Mouse (Mus musculus): ENCODE data around the gene Sf3b2. TPM values are rescaled to one million over a fixed set of nuclear protein-coding genes. Genes with fewer than 3 reads are reported as not detected.

The Sf3b2 gene
- 100 to 1,000 TPM; 188 to 203 TPM for total RNA-seq (2021)

GRCm38 (mm10) chr19:5294972-5295735 lies at the start of gene Sf3b2:
Gene Sf3b2 (minus strand): TSS chr19:5295455.
- intact Hi-C loops (cut with DNase I) = no loop called here
- DNase-seq = peak; percentile 99

- intact Hi-C loops (cut with DNase I) = no loop called here
- DNase-seq = no peak
Observed at GRCm38 (mm10) chr19:5341360-5341759, 46.1 kb upstream of the Sf3b2 start.

DNA sequence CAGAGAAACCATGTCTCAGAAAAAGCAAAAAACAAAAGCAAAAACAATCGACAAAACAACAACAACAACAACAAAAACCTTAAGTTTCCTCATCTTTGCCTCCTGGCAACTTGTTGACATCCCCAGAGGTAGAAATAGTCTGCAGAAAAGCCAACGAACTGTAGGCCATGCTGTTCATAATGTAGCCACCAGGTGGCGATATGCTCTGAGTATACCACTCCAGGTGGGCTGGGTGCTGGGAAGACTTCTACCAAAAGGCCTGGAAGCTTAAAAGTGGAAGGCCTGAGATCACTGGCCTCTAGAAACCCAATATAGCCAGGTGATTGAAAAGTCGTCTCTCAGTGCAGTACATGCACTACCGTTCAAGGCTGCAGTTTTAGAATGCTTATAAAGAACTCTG lies 42.7 kb upstream of the Sf3b2 start:
- intact Hi-C loops (cut with DNase I) = no loop called here
- DNase-seq = peak; percentile 74

DNA sequence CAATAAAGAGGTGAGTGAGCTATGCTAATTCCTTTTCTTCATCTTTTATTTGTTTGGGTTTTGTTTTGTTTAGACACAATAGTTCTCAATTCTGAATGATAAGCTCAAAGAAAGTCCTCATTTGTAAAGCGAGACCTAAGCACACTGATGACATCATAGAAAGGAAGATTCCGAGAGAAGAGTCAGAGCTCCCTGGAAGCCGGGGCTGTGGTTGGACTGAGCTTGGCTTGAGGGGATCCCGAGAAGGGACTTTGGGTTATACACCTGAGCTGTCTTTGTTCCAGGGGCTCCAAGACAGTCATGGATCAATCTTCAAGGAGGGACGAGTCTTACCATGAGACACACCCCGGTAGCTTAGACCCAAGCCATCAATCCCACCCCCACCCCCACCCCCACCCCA lies 40.2 kb upstream of the Sf3b2 start, which contains the start of gene Catsper1:
TSS of gene Catsper1 (plus strand) at position 301 of the 400 bp plus-strand sequence.
- intact Hi-C loops (cut with DNase I) = no loop called here
- no peak for DNase-seq

DNA sequence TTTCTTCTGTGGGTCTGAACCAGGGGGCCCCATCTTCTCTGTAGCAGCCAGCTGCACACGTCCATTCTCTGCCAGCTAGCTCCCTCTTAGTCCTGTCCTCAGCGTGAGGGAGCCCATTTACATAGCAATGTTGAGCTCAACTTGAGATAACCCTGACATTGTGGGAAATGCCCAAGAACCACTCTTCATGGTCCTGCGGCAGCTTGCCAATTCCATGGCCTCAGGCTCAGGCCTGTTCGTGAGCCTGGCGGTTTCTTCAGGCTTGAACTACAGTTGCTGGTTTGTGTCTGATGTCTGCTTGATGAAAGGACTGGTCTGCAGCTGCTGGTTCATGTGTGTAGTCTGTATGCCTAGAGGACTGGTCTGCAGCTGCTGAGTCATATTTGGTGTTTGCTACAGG lies 39.5 kb upstream of the Sf3b2 start:
- no peak for DNase-seq
- intact Hi-C loops (cut with DNase I) = no loop called here

DNA sequence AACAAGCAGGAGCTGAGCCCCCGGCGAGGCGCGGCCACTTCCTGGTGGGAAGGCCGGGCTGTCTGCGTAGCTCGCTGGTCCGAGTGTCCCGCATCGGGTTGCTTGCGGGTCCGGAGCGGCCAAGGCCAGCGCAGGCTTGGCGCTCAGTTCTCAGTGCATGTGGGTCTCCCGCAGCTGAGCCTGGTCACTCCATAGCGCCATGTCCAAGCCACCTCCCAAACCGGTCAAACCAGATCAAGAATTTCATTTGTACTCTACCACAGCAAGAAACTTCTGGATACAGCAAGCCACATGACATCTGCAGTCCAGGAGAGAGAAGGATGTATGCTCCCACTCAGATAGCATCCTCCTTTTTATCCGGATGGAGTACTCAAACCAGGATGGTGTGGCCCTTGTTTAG lies 32.7 kb upstream of the Sf3b2 start:
- intact Hi-C loops (cut with DNase I) = no loop called here
- no peak for DNase-seq

- DNase-seq = no peak
- intact Hi-C loops (cut with DNase I) = no loop called here
Observed at GRCm38 (mm10) chr19:5323801-5324200, 28.5 kb upstream of the Sf3b2 start.

GRCm38 (mm10) chr19:5313189-5313588 lies 17.9 kb upstream of the Sf3b2 start:
- intact Hi-C loops (cut with DNase I) = no loop called here
- no peak for DNase-seq

DNA sequence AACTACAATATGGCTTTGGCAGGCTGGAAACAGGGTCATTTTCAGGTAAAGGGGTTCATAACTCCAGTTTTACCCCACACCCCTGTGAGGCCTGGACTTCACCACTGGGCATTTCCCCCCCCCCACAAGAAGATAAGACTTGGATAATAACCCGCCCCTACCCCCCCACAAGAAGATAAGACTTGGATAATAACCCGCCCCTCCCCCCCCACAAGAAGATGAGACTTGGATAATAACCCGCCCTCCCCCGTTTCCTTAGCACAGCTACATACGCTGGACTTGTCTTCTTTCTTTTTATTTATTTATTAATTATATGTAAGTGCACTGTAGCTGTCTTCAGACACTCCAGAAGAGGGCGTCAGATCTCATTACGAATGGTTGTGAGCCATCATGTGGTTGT lies 13.8 kb upstream of the Sf3b2 start:
- intact Hi-C loops (cut with DNase I) = loop anchor here (5.0 kb wide), 1 partner anchor 38 kb away; the partner anchor contains the start of gene Cst6
- DNase-seq = no peak

- intact Hi-C loops (cut with DNase I) = loop anchor here (5.0 kb wide), 1 partner anchor 40 kb away; the partner anchor contains the start of gene Cst6
- DNase-seq = peak; percentile 48
Observed at GRCm38 (mm10) chr19:5306968-5307734, 11.9 kb upstream of the Sf3b2 start.

GRCm38 (mm10) chr19:5306279-5306678 lies 11.0 kb upstream of the Sf3b2 start:
- intact Hi-C loops (cut with DNase I) = loop anchor here (5.0 kb wide), 1 partner anchor 41 kb away; the partner anchor contains the start of gene Cst6
- peak; percentile 19 for DNase-seq

GRCm38 (mm10) chr19:5302455-5302854 lies 7.2 kb upstream of the Sf3b2 start:
- intact Hi-C loops (cut with DNase I) = no loop called here
- peak; percentile 63 for DNase-seq

GRCm38 (mm10) chr19:5300588-5300987 lies 5.3 kb upstream of the Sf3b2 start:
- DNase-seq = no peak
- intact Hi-C loops (cut with DNase I) = no loop called here

DNA sequence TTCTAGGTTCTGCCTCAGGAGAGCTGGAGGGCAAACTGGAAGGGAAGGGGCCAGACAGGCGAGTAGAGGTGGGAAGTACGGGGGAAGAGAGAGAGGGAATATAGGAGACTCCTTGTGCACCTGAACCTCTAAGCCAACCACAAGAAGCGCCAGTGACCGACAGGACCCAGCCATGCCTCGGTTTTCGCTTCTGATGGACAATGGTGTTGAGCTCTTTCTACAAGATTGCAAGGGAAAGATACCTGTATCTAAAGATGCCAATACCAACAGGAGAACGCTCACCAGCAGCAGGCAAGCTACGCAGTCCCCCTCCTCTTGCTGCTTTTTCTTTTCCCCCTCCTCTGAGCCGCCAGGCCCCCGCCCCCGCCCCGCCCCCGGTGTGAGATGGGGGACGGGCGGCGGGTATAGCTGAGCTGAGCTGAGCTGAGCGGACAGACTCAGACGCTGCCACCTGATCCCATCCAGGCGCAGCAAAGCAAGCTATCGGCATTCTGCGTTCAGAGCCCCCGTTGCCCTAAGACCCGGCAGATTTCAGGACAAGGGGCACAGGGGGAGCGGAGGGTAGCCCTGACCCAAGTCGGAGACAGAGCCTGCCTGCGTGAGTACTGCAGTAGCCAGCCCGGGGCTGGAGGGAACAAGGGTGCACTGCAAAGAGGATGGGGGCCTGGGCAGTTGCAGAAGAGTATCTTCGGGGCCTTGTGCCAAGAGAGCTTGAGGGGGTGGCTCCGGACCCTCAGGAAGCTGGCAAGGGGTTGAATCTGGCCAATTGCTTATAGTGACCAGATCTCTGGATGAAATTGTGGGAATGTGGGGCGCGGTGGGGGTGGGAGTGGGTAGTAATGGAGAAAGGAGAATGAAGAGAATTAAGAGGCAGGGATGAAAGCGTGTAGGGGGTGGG lies 2.9 kb upstream of the Sf3b2 start, which contains the start of gene Gal3st3:
TSS of gene Gal3st3 (plus strand) at position 429 of the 898 bp plus-strand sequence.
- intact Hi-C loops (cut with DNase I) = no loop called here

GRCm38 (mm10) chr19:5296630-5297029 lies 1.4 kb upstream of the Sf3b2 start:
- DNase-seq = no peak
- intact Hi-C loops (cut with DNase I) = no loop called here

More for the DNA sequence above, 2.9 kb upstream of the Sf3b2 start, which contains the start of gene Gal3st3:
- peak; percentile 67 for DNase-seq

GRCm38 (mm10) chr19:5295736-5296075 lies 451 bp upstream of the Sf3b2 start:
- DNase-seq = no peak
- intact Hi-C loops (cut with DNase I) = no loop called here

- intact Hi-C loops (cut with DNase I) = loop anchor here (10.0 kb wide), 1 partner anchor 94 kb away; no protein-coding TSS in a partner anchor
- no peak for DNase-seq
Observed at GRCm38 (mm10) chr19:5278381-5278780, 16.9 kb downstream of the Sf3b2 start.

DNA sequence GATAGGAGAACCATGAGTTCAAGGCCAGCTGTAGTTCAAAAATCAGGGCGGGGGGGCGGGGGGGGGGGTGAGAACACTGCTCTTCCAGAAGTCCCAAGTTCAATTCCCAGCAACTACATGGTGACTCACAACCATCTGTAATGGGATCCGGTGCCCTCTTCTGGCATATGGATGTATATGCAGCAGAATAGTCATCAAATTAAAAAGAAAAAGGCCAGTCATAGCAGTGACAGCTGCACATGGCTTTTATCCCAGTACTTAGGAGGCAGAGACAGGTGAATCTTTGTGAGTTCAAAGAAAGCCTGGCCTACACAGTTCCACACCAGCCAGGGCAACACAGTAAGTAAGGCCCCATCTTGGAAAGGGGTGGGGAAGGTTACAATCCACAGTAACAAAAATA lies 18.1 kb downstream of the Sf3b2 start:
- intact Hi-C loops (cut with DNase I) = loop anchor here (10.0 kb wide), 1 partner anchor 92 kb away; no protein-coding TSS in a partner anchor
- no peak for DNase-seq

- intact Hi-C loops (cut with DNase I) = loop anchor here (10.0 kb wide), 1 partner anchor 92 kb away; no protein-coding TSS in a partner anchor
- DNase-seq = no peak
Observed at GRCm38 (mm10) chr19:5276531-5276930, 18.7 kb downstream of the Sf3b2 start.

GRCm38 (mm10) chr19:5275736-5276135 lies 19.5 kb downstream of the Sf3b2 start:
- DNase-seq = no peak
- intact Hi-C loops (cut with DNase I) = loop anchor here (10.0 kb wide), 1 partner anchor 91 kb away; no protein-coding TSS in a partner anchor

Measured in left cerebral cortex, postnatal 4 days (tissue).